Mouse (Mus musculus) lung, embryonic 15.5 days (tissue): Measurements from ENCODE around the gene Cela3a. TPM values are rescaled to one million over a fixed set of nuclear protein-coding genes. Genes with fewer than 3 reads are reported as not detected.

ENCODE experiments used
- ATAC-seq: fragments of 200-750 bp; cut with Nextera tagmentation; 2 replicates; pipeline ENCODE4 v1.8.0; 2017; ENCODE audit warnings: moderate number of reproducible peaks, borderline replicate concordance; ENCODE audit not compliant: low FRiP score, low TSS enrichment; ENCODE audit errors: extremely low read depth
- H3K27ac ChIP-seq: fragments of 300-500 bp; sonication (generic); 2 replicates; pipeline ENCODE4 v1.5.1; 2015; ENCODE audit warnings: moderate library complexity, mild to moderate bottlenecking, inconsistent platforms
- H3K27me3 ChIP-seq: fragments of 300-500 bp; sonication (generic); 2 replicates; pipeline ENCODE4 v1.6.1; 2015; ENCODE audit warnings: inconsistent platforms
- H3K36me3 ChIP-seq: fragments of 300-500 bp; sonication (generic); 2 replicates; pipeline ENCODE4 v1.6.1; 2015; ENCODE audit warnings: inconsistent platforms
- H3K4me1 ChIP-seq: fragments of 300-500 bp; sonication (generic); 2 replicates; pipeline ENCODE4 v1.6.1; 2015; ENCODE audit warnings: inconsistent platforms
- H3K4me2 ChIP-seq: fragments of 300-500 bp; sonication (generic); 2 replicates; pipeline ENCODE4 v1.6.1; 2015; ENCODE audit warnings: inconsistent platforms, mild to moderate bottlenecking, moderate library complexity
- H3K4me3 ChIP-seq: fragments of 300-500 bp; sonication (generic); 2 replicates; pipeline ENCODE4 v1.5.1; 2015; ENCODE audit warnings: mild to moderate bottlenecking, inconsistent platforms
- H3K9ac ChIP-seq: fragments of 300-500 bp; sonication (generic); 2 replicates; pipeline ENCODE4 v1.6.1; 2015; ENCODE audit warnings: inconsistent platforms
- H3K9me3 ChIP-seq: fragments of 300-500 bp; sonication (generic); 2 replicates; pipeline ENCODE4 v1.6.1; 2016; ENCODE audit warnings: inconsistent platforms
- WGBS: fragments of 180-500 bp; shearing (Covaris S2); methylation state at CpG from one replicate; pipeline ENCODE4 v1.1.7; 2015; 5-methylcytosine and 5-hydroxymethylcytosine counted together
- polyA plus RNA-seq: library from polyadenylated mRNA; unstranded; fragments of >200 nt; fragmentation: Nextera tagmentation; extraction: Ambion mirVana; gene quantifications from 2 replicates; pipeline ENCODE4 v1.2.1, GENCODE M21; 2015

The Cela3a gene
- not detected in 2 replicates for polyA plus RNA-seq

DNA sequence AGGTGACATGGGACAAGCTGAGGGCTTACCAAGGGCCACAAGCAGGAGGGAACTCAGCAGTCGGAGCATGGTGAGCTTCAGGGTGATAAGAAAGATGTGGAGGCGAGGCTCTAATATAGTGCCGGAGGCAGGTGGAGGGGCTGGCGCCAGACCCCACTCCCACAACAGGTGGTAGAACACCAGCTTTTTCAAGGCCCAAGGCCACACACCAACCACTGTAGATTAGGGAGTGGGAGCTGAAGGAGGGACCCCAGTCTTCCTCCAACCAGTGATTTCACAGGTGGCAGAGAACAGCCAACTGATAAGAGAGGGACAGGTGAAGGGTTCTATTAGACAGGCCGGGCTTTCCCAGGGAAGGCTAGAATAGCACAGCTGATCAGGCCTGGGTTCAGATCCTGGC is at the start of gene Cela3a:
Cela3a (minus strand) TSS at position 101 of the 400 bp plus-strand sequence.
- Histone ChIP-seq H3K4me2 (no peak within 1 kb of the TSS), H3K27me3 (no peaks in the 10 kb centered on the region), H3K4me1 (no peaks in the 10 kb centered on the region), H3K27ac (no peak within 1 kb of the TSS), H3K9me3 (no peaks in the 10 kb centered on the region), H3K36me3 (no peaks in the 10 kb centered on the region), H3K4me3 (no peak within 1 kb of the TSS), H3K9ac (no peak within 1 kb of the TSS)
- ATAC-seq: no peak
- WGBS: 80% methylated on average over 5 of the region's 5 CpGs

- H3K36me3 ChIP-seq: no peaks in the 10 kb centered on the region
- ATAC-seq: no peak
- WGBS: 45% methylated on average over 5 of the region's 5 CpGs
- H3K9ac ChIP-seq: no peak overlapping the region
- H3K9me3 ChIP-seq: no peaks in the 10 kb centered on the region
- no peak overlapping the region for H3K4me2 ChIP-seq
- peaks cover 53% of the 10 kb centered on the region for H3K4me1 ChIP-seq
- H3K27ac ChIP-seq: no peak overlapping the region
- no peak overlapping the region for H3K4me3 ChIP-seq
- H3K27me3 ChIP-seq: no peaks in the 10 kb centered on the region
Measured at GRCm38 (mm10) chr4:137458861-137459260, 49.3 kb upstream of the Cela3a start.

GRCm38 (mm10) chr4:137458310-137458709 is 48.7 kb upstream of the Cela3a start:
- H3K36me3 ChIP-seq: no peaks in the 10 kb centered on the region

DNA sequence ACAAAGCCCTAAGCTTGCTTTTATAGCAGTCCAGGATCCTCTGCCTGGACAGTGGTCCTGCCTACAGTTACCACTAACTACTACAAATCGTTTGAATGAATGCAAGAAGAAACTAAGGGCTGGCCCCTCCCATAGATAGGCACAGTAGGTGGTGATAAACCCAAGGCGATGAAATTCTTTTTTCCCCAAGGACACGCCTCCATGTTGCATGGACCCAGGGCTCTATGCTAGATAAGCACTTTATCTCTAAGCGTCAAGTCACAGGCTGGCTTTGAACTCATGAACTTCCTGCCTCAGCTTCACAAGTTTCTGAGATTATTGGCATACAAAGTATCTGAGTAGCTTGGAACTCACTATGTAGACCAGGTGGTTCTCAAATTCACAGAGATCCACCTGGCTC is 47.7 kb upstream of the Cela3a start:
- H3K36me3 ChIP-seq: no peaks in the 10 kb centered on the region
- 53% methylated on average over 4 of the region's 4 CpGs for WGBS
- no peak overlapping the region for H3K4me2 ChIP-seq
- H3K4me3 ChIP-seq: no peak overlapping the region
- H3K27me3 ChIP-seq: no peaks in the 10 kb centered on the region
- H3K27ac ChIP-seq: no peak overlapping the region
- H3K9me3 ChIP-seq: no peaks in the 10 kb centered on the region
- H3K4me1 ChIP-seq: peaks cover 41% of the 10 kb centered on the region
- no peak overlapping the region for H3K9ac ChIP-seq
- no peak for ATAC-seq

More at GRCm38 (mm10) chr4:137458310-137458709, 48.7 kb upstream of the Cela3a start:
- H3K9me3 ChIP-seq: no peaks in the 10 kb centered on the region
- H3K27me3 ChIP-seq: no peaks in the 10 kb centered on the region
- no peak overlapping the region for H3K4me3 ChIP-seq
- H3K9ac ChIP-seq: no peak overlapping the region
- H3K4me2 ChIP-seq: no peak overlapping the region
- peaks cover 51% of the 10 kb centered on the region for H3K4me1 ChIP-seq
- ATAC-seq: no peak
- whole genome bisulfite sequencing: 71% methylated on average over 9 of the region's 9 CpGs
- no peak overlapping the region for H3K27ac ChIP-seq

DNA sequence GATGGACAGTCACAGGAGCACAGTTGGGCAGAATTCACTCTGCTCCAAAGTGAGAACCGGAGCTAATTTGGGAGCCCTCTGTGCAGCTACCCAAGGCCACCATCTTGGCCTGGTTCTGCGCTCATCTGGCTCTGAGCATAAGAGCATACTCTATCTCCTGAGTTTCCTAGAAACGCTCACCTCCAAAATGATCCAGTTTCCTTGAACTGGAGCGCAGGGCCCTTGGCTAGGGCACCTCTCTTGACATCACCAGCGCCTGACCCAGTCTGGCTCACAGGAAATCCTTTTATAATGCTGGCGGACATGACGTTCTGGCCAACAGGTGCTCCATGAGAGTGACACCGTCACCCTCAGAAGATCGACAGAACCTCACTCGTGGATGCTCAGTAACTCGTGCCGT is 47.0 kb upstream of the Cela3a start:
- no peaks in the 10 kb centered on the region for H3K27me3 ChIP-seq
- no peak overlapping the region for H3K4me3 ChIP-seq
- no peak overlapping the region for H3K9ac ChIP-seq
- WGBS: 74% methylated on average over 12 of the region's 12 CpGs
- no peak overlapping the region for H3K27ac ChIP-seq
- no peak for ATAC-seq
- no peak overlapping the region for H3K4me2 ChIP-seq
- H3K9me3 ChIP-seq: no peaks in the 10 kb centered on the region
- no peaks in the 10 kb centered on the region for H3K36me3 ChIP-seq
- peaks cover 34% of the 10 kb centered on the region for H3K4me1 ChIP-seq

DNA sequence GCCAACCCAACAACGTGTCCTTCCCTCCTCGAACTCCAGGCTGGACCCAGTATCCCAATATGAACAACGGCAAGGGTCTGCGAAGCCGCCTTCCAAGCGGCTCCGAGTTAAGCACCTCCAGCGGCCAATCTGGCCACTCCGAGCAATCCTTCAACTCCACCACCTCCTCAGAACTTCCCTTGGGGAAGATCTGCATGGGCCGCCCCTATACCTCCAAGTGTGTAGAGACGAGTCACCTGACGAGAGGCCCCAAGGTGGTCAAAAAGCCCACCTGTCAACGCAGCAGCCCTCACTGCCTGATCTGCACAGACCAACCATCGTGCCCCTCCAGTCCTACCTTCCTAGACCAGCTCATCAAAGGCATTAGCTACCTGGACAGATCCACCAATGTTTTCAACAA is 45.0 kb upstream of the Cela3a start:
- H3K27ac ChIP-seq: no peak overlapping the region
- ATAC-seq: no peak

DNA sequence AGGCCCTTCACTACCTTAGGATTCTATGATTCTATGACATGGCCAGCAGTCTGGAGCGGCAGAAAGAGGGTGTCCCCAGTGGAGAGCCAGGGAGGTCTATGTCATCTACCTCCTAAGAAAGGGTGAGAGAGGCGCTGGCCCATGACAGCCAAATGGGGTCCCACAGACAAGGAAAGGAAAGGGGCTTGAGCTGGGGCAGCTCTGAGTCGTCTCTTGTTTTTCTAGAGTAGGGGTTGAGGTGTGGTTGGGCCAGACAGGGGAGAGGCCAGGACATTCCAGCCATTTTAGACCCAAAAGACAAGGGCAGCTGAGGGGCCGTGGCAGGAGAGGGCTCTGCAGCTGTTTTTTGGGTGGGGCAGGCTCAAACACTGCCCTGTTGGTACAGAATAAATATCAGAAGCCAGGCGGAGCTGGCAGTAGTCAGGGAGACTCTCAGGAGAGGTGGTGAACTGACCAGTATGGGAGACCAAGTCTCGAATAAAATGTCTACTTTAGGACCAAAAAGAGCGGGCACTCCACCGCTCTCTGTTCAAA is 43.7 kb upstream of the Cela3a start, which contains the start of gene 1700013G24Rik:
1700013G24Rik (plus strand) TSS at position 51 of the 534 bp plus-strand sequence.
- Histone ChIP-seq H3K27me3 (no peaks in the 10 kb centered on the region), H3K4me2 (no peak within 1 kb of the TSS), H3K4me1 (peaks cover 21% of the 10 kb centered on the region), H3K27ac (no peak within 1 kb of the TSS), H3K36me3 (no peaks in the 10 kb centered on the region), H3K4me3 (no peak within 1 kb of the TSS), H3K9ac (no peak within 1 kb of the TSS), H3K9me3 (no peaks in the 10 kb centered on the region)
- WGBS: 73% methylated on average over 8 of the region's 8 CpGs
- no peak for ATAC-seq

More for the DNA sequence above, 45.0 kb upstream of the Cela3a start:
- Histone ChIP-seq H3K27me3 (no peaks in the 10 kb centered on the region), H3K9me3 (no peaks in the 10 kb centered on the region), H3K36me3 (no peaks in the 10 kb centered on the region), H3K4me1 (peaks cover 21% of the 10 kb centered on the region; the same call in 1 of the 2 replicates), H3K4me3 (no peak overlapping the region), H3K9ac (no peak overlapping the region), H3K4me2 (no peak overlapping the region)
- 75% methylated on average over 14 of the region's 14 CpGs for WGBS

DNA sequence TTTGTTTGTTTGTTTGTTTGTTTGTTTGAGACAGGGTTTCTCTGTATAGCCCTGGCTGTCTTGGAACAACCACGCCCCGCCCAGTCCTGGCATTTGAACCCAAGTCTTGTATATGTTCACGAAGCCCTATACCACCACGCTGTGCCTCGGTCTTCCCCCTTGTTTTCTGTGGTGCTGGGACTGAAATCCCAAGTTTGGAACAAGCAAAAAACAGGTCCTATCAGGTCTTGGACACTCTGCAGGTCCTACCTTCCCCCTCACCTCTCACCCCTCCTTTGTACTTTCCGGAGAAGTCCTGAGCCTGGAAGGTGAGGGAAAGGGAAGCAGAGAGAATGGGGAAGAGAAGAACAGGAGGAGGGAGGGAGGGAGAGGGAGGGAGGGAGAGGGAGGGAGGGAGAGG is 42.6 kb upstream of the Cela3a start:
- Histone ChIP-seq H3K27me3 (no peaks in the 10 kb centered on the region), H3K4me1 (peaks cover 25% of the 10 kb centered on the region), H3K9ac (no peak overlapping the region), H3K27ac (no peak overlapping the region), H3K9me3 (no peaks in the 10 kb centered on the region), H3K36me3 (no peaks in the 10 kb centered on the region), H3K4me3 (no peak overlapping the region), H3K4me2 (no peak overlapping the region)
- WGBS: 89% methylated on average over 6 of the region's 6 CpGs
- no peak for ATAC-seq

- Histone ChIP-seq H3K9me3 (no peaks in the 10 kb centered on the region), H3K4me3 (no peak overlapping the region), H3K4me2 (no peak overlapping the region), H3K36me3 (no peaks in the 10 kb centered on the region), H3K27me3 (no peaks in the 10 kb centered on the region), H3K4me1 (peaks cover 23% of the 10 kb centered on the region), H3K9ac (no peak overlapping the region), H3K27ac (no peak overlapping the region)
- no peak for ATAC-seq
- 67% methylated on average over 10 of the region's 10 CpGs for WGBS
Measured at GRCm38 (mm10) chr4:137449715-137450114, 40.1 kb upstream of the Cela3a start.

DNA sequence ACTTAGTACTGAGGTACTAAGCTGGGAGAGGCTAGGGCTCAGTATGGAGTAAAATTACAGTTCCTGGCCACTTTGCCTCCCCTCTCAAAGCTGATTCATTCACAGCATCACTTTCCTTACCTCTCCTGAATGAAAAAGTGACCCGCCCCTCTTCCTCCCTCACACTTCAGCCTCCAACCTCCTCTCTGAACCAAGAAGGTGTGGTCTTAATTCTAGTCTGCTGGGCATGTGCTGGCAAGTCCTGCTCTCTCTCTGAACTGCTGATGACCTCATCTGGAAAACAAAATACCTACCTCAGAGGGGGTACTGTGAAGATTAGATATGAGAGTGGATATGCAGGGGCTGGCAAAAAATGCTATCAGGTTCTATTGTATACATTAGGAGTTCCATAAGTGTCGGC is 39.5 kb upstream of the Cela3a start:
- Histone ChIP-seq H3K9me3 (no peaks in the 10 kb centered on the region), H3K4me2 (no peak overlapping the region), H3K4me3 (no peak overlapping the region), H3K27ac (no peak overlapping the region), H3K4me1 (peaks cover 23% of the 10 kb centered on the region), H3K27me3 (no peaks in the 10 kb centered on the region), H3K9ac (no peak overlapping the region), H3K36me3 (no peaks in the 10 kb centered on the region)
- no peak for ATAC-seq
- WGBS: 45% methylated on average over 2 of the region's 2 CpGs

GRCm38 (mm10) chr4:137448641-137449040 is 39.0 kb upstream of the Cela3a start:
- no peaks in the 10 kb centered on the region for H3K36me3 ChIP-seq
- no peak for ATAC-seq
- H3K9ac ChIP-seq: no peak overlapping the region
- no peak overlapping the region for H3K4me2 ChIP-seq
- no peaks in the 10 kb centered on the region for H3K27me3 ChIP-seq
- no peak overlapping the region for H3K4me3 ChIP-seq
- H3K4me1 ChIP-seq: peaks cover 23% of the 10 kb centered on the region
- H3K9me3 ChIP-seq: no peaks in the 10 kb centered on the region
- H3K27ac ChIP-seq: no peak overlapping the region; the same call in 1 of the 2 replicates
- 21% methylated on average over 2 of the region's 2 CpGs for WGBS

- WGBS: 12% methylated on average over 6 of the region's 6 CpGs
- Histone ChIP-seq H3K4me3 (no peak overlapping the region), H3K9ac (no peak overlapping the region), H3K27me3 (no peaks in the 10 kb centered on the region), H3K4me1 (peaks cover 22% of the 10 kb centered on the region), H3K9me3 (no peaks in the 10 kb centered on the region), H3K27ac (peak overlapping the region; percentile 8; the same call in 1 of the 2 replicates), H3K4me2 (no peak overlapping the region), H3K36me3 (no peaks in the 10 kb centered on the region)
- ATAC-seq: no peak
Measured at GRCm38 (mm10) chr4:137448197-137448596, 38.6 kb upstream of the Cela3a start.
